Mouse (Mus musculus): ENCODE measurements around the gene Ssxb9. TPM values are rescaled to one million over a fixed set of nuclear protein-coding genes. Genes with fewer than 3 reads are reported as not detected.
"Not testable (repeated sequence)": the region's sequence is repeated elsewhere in the genome, so short reads cannot be mapped to it uniquely, and the experiment has no call there.

Gene Ssxb9
- polyA plus RNA-seq (2014; fragmentation: Nextera tagmentation; extraction: Ambion mirVana) = not detected in 2 replicates

- WGBS = 64% methylated on average over 1 of the region's 1 CpGs
- H3K4me3 ChIP-seq (ENCODE audit: low read depth, low read length); H3K4me2 ChIP-seq; H3K36me3 ChIP-seq (ENCODE audit: control insufficient read depth, insufficient read depth, low read length); H3K27ac ChIP-seq (ENCODE audit: low read depth, low read length); H3K9ac ChIP-seq (ENCODE audit: low read length); ATAC-seq (ENCODE audit: low FRiP score); H3K27me3 ChIP-seq (ENCODE audit: control insufficient read depth, insufficient read depth, low read length); DNase-seq (ENCODE audit: low spot score, missing footprints); H3K9me3 ChIP-seq (ENCODE audit: control insufficient read depth, low read length); H3K4me1 ChIP-seq (ENCODE audit: control insufficient read depth, insufficient read depth, low read length): not testable (repeated sequence)
Measured at GRCm38 (mm10) chrX:8366678-8367077, at the start of gene Ssxb9. TSS of gene Ssxb9 (plus strand) at chrX:8366978.

DNA sequence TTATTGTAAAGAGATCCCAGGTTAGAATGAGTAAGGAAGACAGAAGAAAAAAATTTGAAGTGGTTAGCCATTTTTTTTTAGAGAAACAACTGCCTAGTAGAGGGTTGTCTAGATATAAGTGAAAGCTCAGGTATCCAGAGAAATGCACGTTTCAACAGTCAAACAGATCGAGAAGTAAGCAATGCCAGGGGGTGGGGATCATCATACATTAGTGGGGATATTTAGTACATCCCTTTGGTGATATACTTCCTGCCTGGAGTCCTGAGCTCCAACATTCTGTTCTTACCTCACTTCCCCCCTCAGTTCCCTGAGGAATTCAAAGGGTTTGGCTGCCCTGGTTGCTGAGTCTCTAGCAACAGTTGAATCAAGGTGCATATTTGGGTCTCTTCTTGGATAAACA lies 39.7 kb upstream of the Ssxb9 start, which contains the start of gene Ssxb10:
TSS of gene Ssxb10 (plus strand) at position 301 of the 400 bp plus-strand sequence.
- H3K36me3 ChIP-seq (ENCODE audit: control insufficient read depth, insufficient read depth, low read length) = no peaks in the 10 kb centered on the region
- H3K27ac ChIP-seq (ENCODE audit: low read depth, low read length) = no peak within 1 kb of the TSS
- DNase-seq (ENCODE audit: low spot score, missing footprints) (no peak), ATAC-seq (ENCODE audit: low FRiP score) (no peak)
- no peaks in the 10 kb centered on the region; the same call in 1 of the 2 replicates for H3K9me3 ChIP-seq (ENCODE audit: control insufficient read depth, low read length)
- no peaks in the 10 kb centered on the region for H3K4me1 ChIP-seq (ENCODE audit: control insufficient read depth, insufficient read depth, low read length)
- no peak within 1 kb of the TSS for H3K9ac ChIP-seq (ENCODE audit: low read length)
- H3K4me3 ChIP-seq (ENCODE audit: low read depth, low read length) = no peak within 1 kb of the TSS
- no peaks in the 10 kb centered on the region for H3K27me3 ChIP-seq (ENCODE audit: control insufficient read depth, insufficient read depth, low read length)
- H3K4me2 ChIP-seq = no peak within 1 kb of the TSS
- WGBS = 61% methylated on average over 2 of the region's 2 CpGs

DNA sequence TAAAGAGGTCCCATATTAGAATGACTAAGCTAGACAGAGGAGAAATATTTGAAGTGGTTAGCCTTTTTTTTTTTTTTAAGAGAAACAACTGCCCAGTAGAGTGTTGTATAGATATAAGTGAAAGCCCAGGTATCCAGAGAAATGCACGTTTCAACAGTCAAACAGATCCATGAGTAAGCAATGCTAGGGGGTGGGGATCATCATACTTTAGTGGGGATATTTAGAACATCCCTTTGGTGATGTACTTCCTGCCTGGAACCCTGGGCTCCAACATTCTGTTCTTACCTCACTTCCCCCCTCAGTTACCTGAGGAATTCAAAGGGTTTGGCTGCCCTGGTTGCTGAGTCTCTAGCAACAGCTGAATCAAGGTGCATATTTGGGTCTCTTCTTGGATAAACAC lies 46.2 kb downstream of the Ssxb9 start, which contains the start of gene Ssxb1:
TSS of gene Ssxb1 (plus strand) at position 301 of the 400 bp plus-strand sequence.
- not testable (repeated sequence) for H3K4me3 ChIP-seq (ENCODE audit: low read depth, low read length); H3K27me3 ChIP-seq (ENCODE audit: control insufficient read depth, insufficient read depth, low read length); H3K4me1 ChIP-seq (ENCODE audit: control insufficient read depth, insufficient read depth, low read length); ATAC-seq (ENCODE audit: low FRiP score); H3K4me2 ChIP-seq; H3K9ac ChIP-seq (ENCODE audit: low read length); H3K27ac ChIP-seq (ENCODE audit: low read depth, low read length); H3K9me3 ChIP-seq (ENCODE audit: control insufficient read depth, low read length); H3K36me3 ChIP-seq (ENCODE audit: control insufficient read depth, insufficient read depth, low read length)
- 19% methylated on average over 1 of the region's 1 CpGs for WGBS
- peak; percentile 10 for DNase-seq (ENCODE audit: low spot score, missing footprints)

Other genes starting within 250 kb of the Ssxb9 start
- 21.9 and 23.4 TPM in 2 replicates for gene Wdr13, start 234.1 kb upstream of the Ssxb9 start, polyA plus RNA-seq (2014; fragmentation: Nextera tagmentation; extraction: Ambion mirVana)
- 439 and 458 TPM in 2 replicates for gene Rbm3, start 221.1 kb upstream of the Ssxb9 start, polyA plus RNA-seq (2014; fragmentation: Nextera tagmentation; extraction: Ambion mirVana)
- gene Tbc1d25, start 190.8 kb upstream of the Ssxb9 start, polyA plus RNA-seq (2014; fragmentation: Nextera tagmentation; extraction: Ambion mirVana) = 11.5 and 11.6 TPM in 2 replicates
- gene Ebp, start 173.5 kb upstream of the Ssxb9 start, polyA plus RNA-seq (2014; fragmentation: Nextera tagmentation; extraction: Ambion mirVana) = 32.0 and 36.1 TPM in 2 replicates
- 14.7 and 15.9 TPM in 2 replicates for gene Porcn, start 160.5 kb upstream of the Ssxb9 start, polyA plus RNA-seq (2014; fragmentation: Nextera tagmentation; extraction: Ambion mirVana)
- gene Ftsj1, start 114.6 kb upstream of the Ssxb9 start, polyA plus RNA-seq (2014; fragmentation: Nextera tagmentation; extraction: Ambion mirVana) = 40.2 and 44.3 TPM in 2 replicates
- 5.2 and 5.3 TPM in 2 replicates for gene Slc38a5, start 95.8 kb upstream of the Ssxb9 start, polyA plus RNA-seq (2014; fragmentation: Nextera tagmentation; extraction: Ambion mirVana)
- not detected in 2 replicates for gene Ssxb10, start 39.6 kb upstream of the Ssxb9 start, polyA plus RNA-seq (2014; fragmentation: Nextera tagmentation; extraction: Ambion mirVana)
- not detected in 2 replicates for gene Ssxb1, start 46.3 kb downstream of the Ssxb9 start, polyA plus RNA-seq (2014; fragmentation: Nextera tagmentation; extraction: Ambion mirVana)
- not detected in 2 replicates for gene Ssxb2, start 94.7 kb downstream of the Ssxb9 start, polyA plus RNA-seq (2014; fragmentation: Nextera tagmentation; extraction: Ambion mirVana)
- not detected in 2 replicates for gene Gm14459, start 158.0 kb downstream of the Ssxb9 start, polyA plus RNA-seq (2014; fragmentation: Nextera tagmentation; extraction: Ambion mirVana)
- not detected in 2 replicates for gene Ssxb6, start 181.3 kb downstream of the Ssxb9 start, polyA plus RNA-seq (2014; fragmentation: Nextera tagmentation; extraction: Ambion mirVana)
- not detected in 2 replicates for gene Ssxb3, start 224.8 kb downstream of the Ssxb9 start, polyA plus RNA-seq (2014; fragmentation: Nextera tagmentation; extraction: Ambion mirVana)